Mouse (Mus musculus) bone marrow, adult 2 months (tissue): ENCODE data around the gene Cenpx. TPM values are rescaled to one million over a fixed set of nuclear protein-coding genes. Genes with fewer than 3 reads are reported as not detected.
A peak's percentile ranks its signal among the peaks of the same experiment; 100 is the strongest.
"Not testable (repeated sequence)": the region's sequence is repeated elsewhere in the genome, so short reads cannot be mapped to it uniquely, and the experiment has no call there.

Source experiments
- H3K27ac ChIP-seq: fragments of 200-500 bp; 2 replicates; pipeline ENCODE4 v1.5.1; 2012; ENCODE audit warnings: low read depth, mild to moderate bottlenecking, control low read depth, inconsistent platforms, low read length; ENCODE audit not compliant: control insufficient read depth, poor library complexity, insufficient read depth
- H3K4me1 ChIP-seq: fragments of 200-500 bp; 2 replicates; pipeline ENCODE4 v1.6.1; 2011; ENCODE audit warnings: low read length; ENCODE audit not compliant: control insufficient read depth, insufficient read depth
- H3K4me3 ChIP-seq: fragments of 200-500 bp; replicated peaks from 2 replicates; pipeline ENCODE3; 2011; ENCODE audit warnings: mild to moderate bottlenecking, low read depth, low read length, control low read depth; ENCODE audit not compliant: control insufficient read depth
- CTCF ChIP-seq: fragments of 200-500 bp; IDR thresholded peaks from 2 replicates; pipeline ENCODE4 v1.5.1; 2011; ENCODE audit warnings: low read length, control low read depth; ENCODE audit not compliant: control insufficient read depth, insufficient read depth
- POLR2A ChIP-seq: fragments of 200-500 bp; IDR thresholded peaks from 2 replicates; pipeline ENCODE4 v1.6.1; 2011; ENCODE audit warnings: low read depth, mild to moderate bottlenecking, control low read depth, low read length, borderline replicate concordance; ENCODE audit not compliant: control insufficient read depth
- WGBS: fragments of 180-500 bp; shearing (Covaris S2); methylation state at CpG from one replicate; pipeline ENCODE4 v1.1.7; 2018; 5-methylcytosine and 5-hydroxymethylcytosine counted together
- polyA plus RNA-seq: library from polyadenylated mRNA; stranded (reverse); fragments of >200 nt; gene quantifications from 2 replicates; pipeline ENCODE4 v1.2.4, GENCODE M21; 2011; ENCODE audit warnings: low replicate concordance; ENCODE audit not compliant: missing spikeins, insufficient read depth, insufficient read length

The Cenpx gene
- polyA plus RNA-seq, 1 experiment = 57.8 TPM

GRCm38 (mm10) chr11:120682683-120683082 lies 30.9 kb downstream of the Cenpx start:
- Histone ChIP-seq H3K4me3 (no peak overlapping the region), H3K4me1 (no peaks in the 10 kb centered on the region), H3K27ac (no peak overlapping the region)
- WGBS = 71% methylated on average over 5 of the region's 5 CpGs
- TF ChIP-seq CTCF (no peak), POLR2A (no peak)

GRCm38 (mm10) chr11:120679909-120680308 lies 33.6 kb downstream of the Cenpx start:
- no peak overlapping the region for H3K27ac ChIP-seq
- no peaks in the 10 kb centered on the region for H3K4me1 ChIP-seq
- WGBS = 57% methylated on average over 3 of the region's 3 CpGs
- no peak overlapping the region for H3K4me3 ChIP-seq
- TF ChIP-seq POLR2A (no peak), CTCF (peak; percentile 67)

- Histone ChIP-seq H3K27ac (no peak overlapping the region), H3K4me3 (no peak overlapping the region), H3K4me1 (peaks cover 2% of the 10 kb centered on the region; the same call in 1 of the 2 replicates)
- TF ChIP-seq CTCF (no peak), POLR2A (no peak)
- 83% methylated on average over 4 of the region's 4 CpGs for WGBS
Measured at GRCm38 (mm10) chr11:120676951-120677350, 36.6 kb downstream of the Cenpx start.

- 52% methylated on average over 5 of the region's 5 CpGs for WGBS
- H3K4me1 ChIP-seq, H3K27ac ChIP-seq, H3K4me3 ChIP-seq: not testable (repeated sequence)
Measured at GRCm38 (mm10) chr11:120675875-120676274, 37.7 kb downstream of the Cenpx start.

GRCm38 (mm10) chr11:120673594-120674122 lies 39.9 kb downstream of the Cenpx start:
- H3K4me3 ChIP-seq = peak overlapping the region; percentile 84
- H3K4me1 ChIP-seq = peaks cover 2% of the 10 kb centered on the region; the same call in 1 of the 2 replicates
- no peak for TF ChIP-seq CTCF
- TF ChIP-seq POLR2A = no peak
- whole genome bisulfite sequencing = 30% methylated on average over 12 of the region's 12 CpGs
- peak overlapping the region; percentile 96 for H3K27ac ChIP-seq

GRCm38 (mm10) chr11:120672687-120673593 lies 40.6 kb downstream of the Cenpx start, which contains the start of gene Aspscr1:
Gene Aspscr1, plus strand, starts transcription at chr11:120672973.
- Histone ChIP-seq H3K4me3 (peak within 1 kb of the TSS; percentile 84), H3K4me1 (peaks cover 2% of the 10 kb centered on the region; the same call in 1 of the 2 replicates), H3K27ac (peak within 1 kb of the TSS; percentile 96)
- WGBS = 1% methylated on average over 83 of the region's 83 CpGs
- no peak for TF ChIP-seq CTCF
- TF ChIP-seq POLR2A = peak; percentile 72; the same call in 1 of the 2 replicates

GRCm38 (mm10) chr11:120666617-120667016 lies 46.9 kb downstream of the Cenpx start:
- 55% methylated on average over 3 of the region's 3 CpGs for WGBS
- H3K27ac ChIP-seq = no peak overlapping the region
- TF ChIP-seq CTCF (no peak), POLR2A (no peak)
- no peak overlapping the region for H3K4me3 ChIP-seq
- no peaks in the 10 kb centered on the region for H3K4me1 ChIP-seq

GRCm38 (mm10) chr11:120665406-120665805 lies 48.1 kb downstream of the Cenpx start:
- 79% methylated on average over 3 of the region's 3 CpGs for WGBS
- H3K4me1 ChIP-seq = no peaks in the 10 kb centered on the region
- H3K4me3 ChIP-seq = no peak overlapping the region
- TF ChIP-seq POLR2A (no peak), CTCF (no peak)
- no peak overlapping the region for H3K27ac ChIP-seq
